Mouse (Mus musculus): ENCODE results near the gene Ptpro.

DNA sequence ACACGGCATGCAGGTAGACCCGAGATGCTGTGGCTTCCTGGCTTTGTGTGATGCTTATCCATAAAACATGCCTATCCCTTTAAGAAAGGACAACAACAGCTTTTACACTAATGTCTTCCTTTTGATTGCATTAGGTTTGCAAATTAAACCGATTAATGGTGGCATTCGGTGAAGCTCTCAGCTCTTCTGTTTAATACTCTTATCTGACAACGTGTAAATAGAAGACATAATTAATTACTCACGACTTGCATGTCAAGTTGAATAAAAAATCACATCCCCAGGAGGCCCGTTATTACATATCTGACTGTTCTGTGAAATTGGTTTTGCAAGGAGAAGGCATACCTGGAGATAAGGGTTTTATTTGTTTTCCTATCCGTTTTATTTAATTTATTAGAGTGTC lies 15.9 kb downstream of the Ptpro start:
- no peak for TF ChIP-seq CTCF (IDR thresholded peaks at IDR 0.05; ENCODE audit: control insufficient read depth, insufficient read depth, low read length)
- no peak for TF ChIP-seq POLR2A (IDR thresholded peaks at IDR 0.05; ENCODE audit: borderline replicate concordance, control insufficient read depth, low read depth, low read length)
